Mouse (Mus musculus) kidney, embryonic 14.5 days (tissue): Measurements from ENCODE around the gene Adh1. TPM values are rescaled to one million over a fixed set of nuclear protein-coding genes. Genes with fewer than 3 reads are reported as not detected.
A peak's percentile ranks its signal among the peaks of the same experiment; 100 is the strongest.

Experiments used
- ATAC-seq: fragments of 200-750 bp; cut with Nextera tagmentation; 2 replicates; pipeline ENCODE4 v1.8.0; 2017; ENCODE audit warnings: moderate number of reproducible peaks, mild to moderate bottlenecking, moderate TSS enrichment, moderate library complexity; ENCODE audit not compliant: low FRiP score, low TSS enrichment
- H3K27ac ChIP-seq: fragments of 300-500 bp; sonication (generic); 2 replicates; pipeline ENCODE4 v1.5.1; 2014; ENCODE audit warnings: low read depth, mild to moderate bottlenecking, low read length, moderate library complexity, mixed read lengths
- H3K27me3 ChIP-seq: fragments of 300-500 bp; sonication (generic); 2 replicates; pipeline ENCODE4 v1.6.1; 2014; ENCODE audit warnings: mild to moderate bottlenecking, low read length; ENCODE audit not compliant: control insufficient read depth, insufficient read depth
- H3K36me3 ChIP-seq: fragments of 300-500 bp; sonication (generic); 2 replicates; pipeline ENCODE4 v1.6.1; 2014; ENCODE audit warnings: low read length, mixed read lengths; ENCODE audit not compliant: control insufficient read depth, insufficient read depth
- H3K4me1 ChIP-seq: fragments of 300-500 bp; sonication (generic); 2 replicates; pipeline ENCODE4 v1.6.1; 2014; ENCODE audit warnings: low read length, mixed read lengths; ENCODE audit not compliant: control insufficient read depth, insufficient read depth
- H3K4me2 ChIP-seq: fragments of 300-500 bp; sonication (generic); replicated peaks from 2 replicates; pipeline ENCODE4 v1.6.1; 2014; ENCODE audit warnings: low read depth, mild to moderate bottlenecking, low read length
- H3K4me3 ChIP-seq: fragments of 300-500 bp; sonication (generic); 2 replicates; pipeline ENCODE4 v1.5.1; 2014; ENCODE audit warnings: mild to moderate bottlenecking, low read length
- H3K9ac ChIP-seq: fragments of 300-500 bp; sonication (generic); 2 replicates; pipeline ENCODE4 v1.6.1; 2014; ENCODE audit warnings: low read depth, mild to moderate bottlenecking, low read length, moderate library complexity
- H3K9me3 ChIP-seq: fragments of 300-500 bp; sonication (generic); 2 replicates; pipeline ENCODE4 v1.6.1; 2016; ENCODE audit warnings: low read length; ENCODE audit not compliant: control insufficient read depth
- WGBS: fragments of 180-500 bp; shearing (Covaris S2); extraction: QIAGEN DNeasy Blood & Tissue Kit; methylation state at CpG from one replicate; pipeline ENCODE4 v1.1.7; 2014; 5-methylcytosine and 5-hydroxymethylcytosine counted together
- polyA plus RNA-seq: library from polyadenylated mRNA; unstranded; fragments of >200 nt; fragmentation: Nextera tagmentation; extraction: Ambion mirVana; gene quantifications from 2 replicates; pipeline ENCODE4 v1.2.1, GENCODE M21; 2014

Gene Adh1
- polyA plus RNA-seq, 1 experiment from 2014 or later: 20.4 TPM

GRCm38 (mm10) chr3:138287686-138288085 is 26.9 kb downstream of the Adh1 start:
- ATAC-seq: no peak
- H3K4me3 ChIP-seq: no peak overlapping the region
- no peaks in the 10 kb centered on the region for H3K27me3 ChIP-seq
- H3K9me3 ChIP-seq: no peaks in the 10 kb centered on the region
- no peak overlapping the region for H3K4me2 ChIP-seq
- no peaks in the 10 kb centered on the region for H3K36me3 ChIP-seq
- no peak overlapping the region for H3K27ac ChIP-seq
- H3K9ac ChIP-seq: no peak overlapping the region
- no peaks in the 10 kb centered on the region for H3K4me1 ChIP-seq
- WGBS: 92% methylated on average over 4 of the region's 4 CpGs

GRCm38 (mm10) chr3:138290672-138291071 is 29.9 kb downstream of the Adh1 start:
- no peaks in the 10 kb centered on the region for H3K4me1 ChIP-seq
- no peaks in the 10 kb centered on the region for H3K36me3 ChIP-seq
- no peak overlapping the region for H3K9ac ChIP-seq
- H3K9me3 ChIP-seq: no peaks in the 10 kb centered on the region
- no peak overlapping the region for H3K27ac ChIP-seq
- no peak overlapping the region for H3K4me2 ChIP-seq
- H3K4me3 ChIP-seq: no peak overlapping the region
- WGBS: 63% methylated on average over 2 of the region's 2 CpGs
- ATAC-seq: peak; percentile 52; the same call in 1 of the 2 replicates
- no peaks in the 10 kb centered on the region for H3K27me3 ChIP-seq

- Histone ChIP-seq H3K27ac (no peak overlapping the region), H3K27me3 (no peaks in the 10 kb centered on the region), H3K4me3 (no peak overlapping the region), H3K9ac (no peak overlapping the region), H3K4me1 (no peaks in the 10 kb centered on the region), H3K4me2 (no peak overlapping the region), H3K9me3 (no peaks in the 10 kb centered on the region), H3K36me3 (no peaks in the 10 kb centered on the region)
- no peak for ATAC-seq
- WGBS: 92% methylated on average over 4 of the region's 4 CpGs
These were observed 30.8 kb downstream of the Adh1 start for GRCm38 (mm10) chr3:138291529-138292117.

GRCm38 (mm10) chr3:138293298-138293895 is 32.6 kb downstream of the Adh1 start:
- H3K27me3 ChIP-seq: no peaks in the 10 kb centered on the region
- no peak overlapping the region for H3K4me3 ChIP-seq
- H3K9ac ChIP-seq: no peak overlapping the region
- no peaks in the 10 kb centered on the region for H3K36me3 ChIP-seq
- no peak overlapping the region for H3K27ac ChIP-seq
- H3K4me1 ChIP-seq: no peaks in the 10 kb centered on the region
- WGBS: 90% methylated on average over 7 of the region's 7 CpGs
- H3K9me3 ChIP-seq: peaks cover 8% of the 10 kb centered on the region; the same call in 1 of the 2 replicates
- no peak overlapping the region for H3K4me2 ChIP-seq
- ATAC-seq: no peak

GRCm38 (mm10) chr3:138300130-138300529 is 39.3 kb downstream of the Adh1 start:
- peaks cover 25% of the 10 kb centered on the region for H3K4me1 ChIP-seq
- no peak overlapping the region for H3K4me2 ChIP-seq
- H3K9me3 ChIP-seq: peaks cover 9% of the 10 kb centered on the region; the same call in 1 of the 2 replicates
- H3K27me3 ChIP-seq: no peaks in the 10 kb centered on the region
- 96% methylated on average over 9 of the region's 9 CpGs for WGBS
- ATAC-seq: no peak
- no peak overlapping the region for H3K4me3 ChIP-seq
- H3K36me3 ChIP-seq: no peaks in the 10 kb centered on the region
- no peak overlapping the region for H3K27ac ChIP-seq
- H3K9ac ChIP-seq: no peak overlapping the region

GRCm38 (mm10) chr3:138302676-138303075 is 41.9 kb downstream of the Adh1 start:
- no peaks in the 10 kb centered on the region for H3K27me3 ChIP-seq
- no peak overlapping the region for H3K27ac ChIP-seq
- peaks cover 8% of the 10 kb centered on the region; the same call in 1 of the 2 replicates for H3K9me3 ChIP-seq
- H3K9ac ChIP-seq: no peak overlapping the region
- no peak overlapping the region for H3K4me2 ChIP-seq
- no peak overlapping the region for H3K4me3 ChIP-seq
- 35% methylated on average over 4 of the region's 4 CpGs for WGBS
- H3K36me3 ChIP-seq: no peaks in the 10 kb centered on the region
- peaks cover 37% of the 10 kb centered on the region for H3K4me1 ChIP-seq
- peak; percentile 65; the same call in 1 of the 2 replicates for ATAC-seq

GRCm38 (mm10) chr3:138303771-138304488 is 43.1 kb downstream of the Adh1 start:
- Histone ChIP-seq H3K4me3 (no peak overlapping the region), H3K27me3 (no peaks in the 10 kb centered on the region), H3K36me3 (no peaks in the 10 kb centered on the region), H3K4me2 (no peak overlapping the region), H3K9me3 (no peaks in the 10 kb centered on the region; the same call in 1 of the 2 replicates), H3K27ac (0 out of 2 replicates have a peak overlapping the region, but pooled peaks have one; percentile 4), H3K4me1 (peaks cover 37% of the 10 kb centered on the region), H3K9ac (no peak overlapping the region)
- no peak for ATAC-seq
- 45% methylated on average over 6 of the region's 6 CpGs for WGBS

GRCm38 (mm10) chr3:138304489-138304871 is 43.7 kb downstream of the Adh1 start:
- Histone ChIP-seq H3K9me3 (no peaks in the 10 kb centered on the region), H3K4me2 (no peak overlapping the region), H3K27ac (no peak overlapping the region), H3K4me3 (no peak overlapping the region), H3K9ac (no peak overlapping the region), H3K36me3 (no peaks in the 10 kb centered on the region), H3K4me1 (peaks cover 37% of the 10 kb centered on the region), H3K27me3 (no peaks in the 10 kb centered on the region)
- no peak for ATAC-seq
- WGBS: 41% methylated on average over 4 of the region's 4 CpGs
